Mouse (Mus musculus) right cerebral cortex, postnatal 4 days (tissue): ENCODE measurements at regions not wholly inside any gene's neighbourhood (a gene's known extent, or its start where the extent isn't known, plus 50 kb on each side); places are given as distances from the start of the nearest gene placed in this dataset.
A peak's percentile ranks its signal among the peaks of the same experiment; 100 is the strongest.

ENCODE experiments used
- DNase-seq: peaks from one replicate; pipeline ENCODE4 v3.0.0-alpha.2; 2022

DNA sequence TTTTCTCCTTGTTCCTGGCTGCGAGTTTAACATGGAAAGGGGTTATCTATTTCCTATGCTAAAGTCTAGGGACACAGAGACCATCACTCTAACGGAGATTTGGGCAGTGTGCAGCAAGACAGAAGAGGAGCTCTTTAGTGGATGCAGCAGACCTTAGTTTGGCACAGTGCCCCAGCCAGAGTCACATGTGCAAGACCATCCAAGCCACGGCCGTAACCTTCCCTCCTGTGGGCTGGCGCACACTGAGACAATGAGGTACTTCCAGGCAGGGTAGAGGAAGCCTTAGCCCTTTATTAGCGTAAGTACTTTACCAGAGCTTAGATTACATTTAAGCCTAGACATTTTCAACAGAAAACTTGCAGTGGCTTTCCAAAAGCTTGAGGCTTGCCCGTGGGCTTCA is 336.4 kb downstream of the Nuak1 start:
- no peak for DNase-seq

DNA sequence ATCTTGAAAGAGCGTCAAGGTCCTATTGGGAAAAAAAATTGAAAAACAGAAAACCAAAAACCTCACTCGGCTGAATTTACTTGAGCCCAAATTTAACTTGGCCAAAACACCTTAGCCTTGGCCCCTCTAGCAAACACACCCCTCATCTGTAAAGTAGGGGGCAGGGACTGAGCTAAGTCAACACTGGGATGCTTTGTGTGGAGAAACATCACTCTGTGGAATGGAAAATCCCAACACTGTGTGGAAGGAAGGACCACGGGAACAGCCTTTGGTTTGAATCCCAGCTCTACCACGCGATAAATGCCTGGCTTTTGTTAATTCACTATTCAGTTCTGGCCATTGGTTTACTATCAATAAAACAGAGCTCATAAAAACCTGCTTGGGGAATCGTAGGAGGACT is 335.8 kb downstream of the Nuak1 start:
- no peak for DNase-seq

DNA sequence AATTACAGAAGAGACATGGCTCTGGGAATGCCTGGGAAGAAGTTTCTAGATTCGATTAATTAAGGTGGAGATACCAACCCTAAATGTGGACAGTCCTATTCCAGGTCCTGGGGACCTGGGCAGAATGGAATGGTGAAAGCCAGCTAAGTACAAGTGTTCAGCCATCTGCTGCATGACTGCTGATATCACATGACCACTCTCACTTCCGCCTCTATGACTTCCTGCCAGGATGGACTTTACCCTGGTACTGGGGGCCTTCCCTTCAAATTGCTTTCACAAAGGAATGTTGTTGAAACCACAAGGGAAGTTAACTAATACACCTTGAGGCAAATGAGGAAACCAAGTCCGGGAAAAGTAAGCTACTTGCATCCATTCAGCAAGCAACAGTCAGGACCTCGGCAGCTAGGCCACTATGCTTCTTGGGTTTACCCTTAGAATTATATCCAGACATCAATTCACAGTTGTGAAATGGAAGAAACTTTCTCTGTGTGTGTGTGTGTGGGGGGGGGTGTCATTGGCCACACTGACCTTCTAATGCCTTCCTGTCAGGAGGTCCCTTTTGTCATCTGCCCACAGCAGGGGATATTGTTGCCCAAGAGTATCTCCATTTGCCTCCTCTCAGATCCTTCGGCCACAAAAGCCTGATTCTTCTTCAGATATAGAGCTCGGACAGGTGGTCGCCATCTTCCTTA is 330.6 kb downstream of the Nuak1 start:
- no peak for DNase-seq

DNA sequence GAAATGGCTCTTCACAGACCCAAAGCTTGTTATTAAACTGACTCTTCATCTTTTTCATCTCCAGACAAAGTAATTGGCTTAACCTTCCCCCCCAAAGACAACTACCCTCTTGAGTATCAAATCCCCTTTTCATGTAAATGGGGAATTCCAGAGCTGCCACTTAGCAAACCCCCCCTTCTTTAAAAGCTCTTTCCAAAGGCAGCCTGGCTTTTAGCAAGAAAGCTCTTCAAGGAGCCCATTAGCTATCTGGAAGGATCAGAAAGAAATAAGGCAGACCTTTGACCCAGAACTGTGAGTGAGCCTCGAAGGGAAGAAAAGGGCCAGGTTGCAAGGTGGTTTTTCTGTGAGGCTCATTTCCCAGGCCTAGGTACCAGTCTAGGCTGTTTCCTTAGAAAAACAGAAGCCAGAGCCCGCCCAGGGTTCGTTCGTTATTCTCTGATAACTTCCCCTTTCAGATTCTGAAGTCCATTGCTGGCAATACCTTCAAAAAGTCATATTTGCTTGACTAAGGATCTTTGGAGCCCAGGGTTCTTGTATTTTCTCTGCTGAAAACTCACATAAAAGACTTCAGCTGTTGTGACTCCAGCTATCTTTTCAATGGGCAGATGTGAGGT is 329.9 kb downstream of the Nuak1 start:
- no peak for DNase-seq

DNA sequence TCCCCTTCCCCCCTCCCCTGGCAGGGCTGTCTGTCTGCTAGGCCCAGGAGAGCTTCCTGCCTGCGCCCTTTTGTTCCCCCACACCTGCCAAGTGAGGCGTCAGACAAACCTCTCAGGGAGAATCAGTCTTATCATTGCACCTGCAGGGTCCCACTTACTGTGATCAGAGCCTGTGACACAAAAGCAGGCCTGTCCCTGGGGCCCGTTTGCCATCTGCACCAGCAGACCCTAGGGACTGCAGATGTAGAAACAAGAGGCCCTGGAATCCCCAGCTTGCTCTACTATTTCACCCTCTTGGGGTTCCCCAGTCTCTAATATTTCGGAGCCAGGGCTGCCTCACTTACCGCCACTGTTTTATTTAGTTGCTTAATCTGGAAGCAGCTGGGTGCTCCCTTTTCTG is 328.9 kb downstream of the Nuak1 start:
- DNase-seq, result no peak

DNA sequence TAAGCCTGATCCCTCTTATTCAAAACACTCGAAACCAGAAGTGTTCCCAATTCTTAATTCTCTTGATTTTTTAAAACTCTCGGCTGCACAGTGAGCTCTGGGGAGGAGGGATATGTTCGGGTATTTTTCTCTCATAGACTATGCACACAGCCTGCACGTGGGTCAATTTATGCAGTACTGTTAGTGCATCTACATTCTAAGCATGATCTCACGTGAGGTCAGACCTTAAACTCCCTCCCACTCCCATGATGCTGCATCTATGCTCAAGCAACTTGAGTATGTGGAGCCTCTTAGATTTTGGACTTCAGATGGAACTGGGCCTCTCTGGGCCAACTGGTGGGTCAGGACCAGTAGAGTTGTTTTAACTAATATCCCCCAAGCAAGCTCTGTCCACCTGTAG is 328.5 kb downstream of the Nuak1 start:
- no peak for DNase-seq

DNA sequence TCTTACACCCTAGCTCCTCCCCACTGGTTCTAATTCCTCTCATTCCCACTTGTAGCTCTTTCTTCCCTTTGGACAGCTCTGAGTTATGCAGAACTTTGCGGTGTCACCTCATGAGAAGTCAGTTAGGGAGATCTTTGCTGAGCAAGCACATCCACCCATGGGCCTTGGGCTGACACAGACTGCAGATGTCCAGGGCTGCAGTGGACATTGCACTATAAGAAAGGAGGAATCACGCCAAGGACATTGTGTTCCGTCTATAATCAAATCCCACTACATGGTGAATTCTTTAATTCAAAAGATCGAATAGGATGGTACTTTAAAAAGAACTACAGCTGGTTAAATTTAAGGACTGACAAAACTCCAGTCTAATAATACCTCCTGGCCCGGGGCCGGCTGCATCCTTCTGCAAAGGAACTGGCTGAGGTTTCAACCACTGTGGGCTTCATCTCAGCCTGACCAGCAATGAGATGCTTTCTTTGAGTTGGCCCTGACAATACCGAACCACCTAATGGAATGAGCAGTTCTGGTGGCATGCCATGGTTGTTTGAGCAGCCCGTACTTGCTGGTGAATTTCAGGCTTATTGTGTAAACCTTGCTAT is 320.3 kb downstream of the Nuak1 start:
- DNase-seq, result no peak

DNA sequence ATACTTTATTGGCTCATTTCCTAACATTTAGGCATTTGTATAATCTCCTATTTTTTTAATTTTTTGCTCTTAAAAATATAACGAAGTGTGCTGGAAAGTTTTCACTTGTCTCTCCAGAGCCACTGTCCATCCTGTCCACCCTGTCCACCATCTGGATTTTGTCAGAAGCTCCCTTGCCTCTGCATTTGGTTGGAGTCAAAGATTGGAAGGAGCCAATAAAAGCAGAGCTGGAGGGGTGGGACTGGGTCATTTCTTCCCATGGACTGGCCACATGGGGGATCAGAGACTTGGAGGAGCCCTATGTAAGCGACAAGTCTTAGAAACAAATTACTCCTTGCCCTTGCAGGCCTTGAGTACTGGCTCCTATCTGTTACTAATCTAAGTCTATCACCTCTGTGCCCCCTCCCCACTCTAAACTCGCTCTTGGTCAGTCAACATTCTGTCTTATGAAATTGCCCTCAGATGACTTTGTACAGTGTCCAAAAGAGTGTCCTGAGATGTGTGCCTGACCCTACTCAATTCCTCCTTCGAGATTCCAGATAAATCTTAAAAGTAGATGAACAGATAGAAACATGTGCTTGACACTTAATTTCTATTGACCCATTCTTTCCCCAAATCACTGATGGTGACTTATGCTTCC is 303.3 kb downstream of the Nuak1 start:
- no peak for DNase-seq

DNA sequence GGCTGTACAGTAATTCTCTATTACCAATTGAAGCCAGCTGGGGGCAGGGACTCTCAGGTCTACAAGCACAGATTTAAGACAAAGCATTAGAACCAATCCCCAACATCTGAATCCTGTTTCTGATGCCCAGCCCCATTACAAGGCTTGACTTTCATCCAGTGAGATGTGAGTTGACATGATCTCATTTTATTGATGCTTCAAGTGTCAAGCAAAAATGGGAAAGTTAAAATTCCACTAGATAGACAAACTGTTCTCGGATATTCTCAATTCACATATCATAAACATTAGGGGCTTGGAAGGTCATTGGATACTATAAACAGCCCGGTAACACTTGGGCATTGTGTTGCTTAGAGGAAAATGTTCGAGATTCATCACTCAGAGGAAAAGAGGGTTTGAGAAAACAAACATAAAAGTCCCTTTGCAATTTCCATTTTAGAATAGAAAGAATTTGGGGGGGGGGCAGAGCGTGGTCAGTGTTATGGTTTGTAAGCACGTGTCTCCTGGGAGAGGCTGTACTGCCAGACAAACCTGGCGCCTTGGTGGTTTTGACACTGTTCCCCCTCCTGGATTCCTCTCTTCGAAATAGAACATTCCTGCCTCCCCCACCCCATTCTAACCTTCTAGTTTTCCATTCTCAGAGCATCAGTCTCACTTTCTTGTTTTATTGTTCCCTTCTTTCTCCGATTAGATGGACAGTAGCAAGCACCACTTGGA is 297.5 kb downstream of the Nuak1 start:
- no peak for DNase-seq

DNA sequence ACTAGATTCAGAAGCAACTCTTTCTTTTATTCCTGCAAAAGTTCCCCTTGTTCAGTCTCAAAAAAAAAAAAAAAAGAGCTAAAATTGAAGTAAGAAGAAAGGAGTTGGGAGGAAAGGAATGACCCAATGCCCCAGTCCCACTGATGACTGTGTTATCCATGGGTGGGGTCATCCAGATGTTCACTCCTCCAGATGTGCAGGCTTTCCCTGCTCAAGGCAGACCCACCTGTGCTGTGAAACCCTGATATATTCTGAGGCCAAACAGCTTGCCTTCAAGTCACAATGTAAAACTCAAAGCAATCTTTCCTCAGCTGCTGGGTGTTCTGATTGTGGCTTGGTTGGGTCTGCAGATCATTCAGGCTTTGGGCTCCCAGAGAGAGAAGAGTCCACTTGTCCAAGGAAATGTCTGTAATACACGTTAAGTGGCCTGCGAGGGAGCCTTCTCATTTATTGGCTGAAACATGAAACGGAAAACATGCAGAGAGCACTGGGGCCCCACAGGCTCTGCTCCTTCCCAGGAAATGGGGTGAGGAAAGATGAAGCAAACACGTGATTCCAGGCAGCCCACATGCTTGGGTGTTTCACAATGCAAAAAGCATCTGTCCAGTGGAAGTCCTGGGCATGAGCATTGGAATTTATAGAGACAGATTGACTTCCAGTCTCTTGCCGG is 296.6 kb downstream of the Nuak1 start:
- DNase-seq, result no peak

DNA sequence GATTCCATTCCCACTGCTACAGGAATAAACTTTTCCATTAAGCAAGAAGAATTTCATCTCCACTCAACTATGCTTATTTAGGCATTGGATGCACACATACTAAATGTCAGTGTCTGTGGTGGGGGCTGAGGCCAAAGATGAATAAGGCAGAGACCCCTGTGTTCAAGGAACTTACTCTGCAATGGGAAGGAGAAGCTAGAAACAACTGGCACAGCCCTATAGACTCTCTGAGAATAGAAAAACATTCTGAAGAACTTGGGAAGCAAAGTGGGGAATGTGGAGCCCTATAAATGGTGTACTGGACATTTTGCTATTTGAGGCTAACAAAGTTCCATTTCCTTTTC is 296.1 kb downstream of the Nuak1 start:
- no peak for DNase-seq

DNA sequence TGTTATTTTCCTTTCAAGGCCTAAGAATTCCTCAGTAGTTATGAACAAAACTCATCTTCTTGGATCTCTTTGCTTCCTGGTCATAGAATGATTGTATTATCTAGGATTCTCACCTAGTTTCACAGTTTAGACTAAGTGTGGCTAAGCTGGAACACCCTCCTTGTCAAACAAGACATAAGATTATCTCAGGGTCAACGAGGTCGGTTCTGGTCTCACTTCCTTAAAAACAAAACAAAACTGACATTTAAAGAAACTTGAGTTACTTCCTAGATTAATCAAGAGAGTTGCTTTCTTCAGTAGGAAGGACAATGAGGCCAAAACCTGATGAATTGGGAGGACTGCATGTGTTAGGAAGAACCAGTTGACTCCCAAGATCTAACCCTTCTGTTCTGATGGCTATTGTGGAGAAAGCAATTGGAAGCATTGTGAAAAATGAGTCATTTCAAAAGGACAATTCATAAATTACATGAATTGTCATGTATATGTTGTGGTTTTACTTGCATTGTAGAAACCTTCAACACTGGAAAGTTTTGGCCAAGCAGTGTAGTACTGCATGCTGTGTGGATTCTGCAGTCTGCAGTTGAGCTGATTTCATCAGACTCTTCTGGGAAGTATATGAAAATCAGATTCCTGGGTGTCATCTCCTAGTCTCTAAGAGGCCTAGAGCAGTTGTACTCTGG is 293.0 kb downstream of the Nuak1 start:
- no peak for DNase-seq

DNA sequence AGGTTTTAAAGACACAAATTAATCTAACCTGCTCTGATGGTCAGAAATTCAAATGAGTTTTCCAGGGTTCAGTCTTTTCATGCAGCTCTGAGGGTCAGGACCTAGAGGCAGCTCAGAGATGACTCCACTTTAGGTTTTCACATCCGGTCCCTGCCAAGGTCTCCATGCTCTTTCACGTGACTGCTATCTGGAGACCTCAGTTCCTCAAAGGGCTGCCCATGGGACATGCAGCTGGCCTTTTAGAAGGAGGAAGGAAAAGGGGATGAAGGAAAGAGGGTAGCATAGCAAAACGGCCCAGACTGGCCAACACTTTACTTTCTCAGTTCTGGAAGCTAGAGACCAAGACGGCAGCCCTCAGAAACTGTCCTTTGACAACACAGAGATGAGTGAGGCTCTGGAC is 276.6 kb downstream of the Nuak1 start:
- DNase-seq, result no peak

DNA sequence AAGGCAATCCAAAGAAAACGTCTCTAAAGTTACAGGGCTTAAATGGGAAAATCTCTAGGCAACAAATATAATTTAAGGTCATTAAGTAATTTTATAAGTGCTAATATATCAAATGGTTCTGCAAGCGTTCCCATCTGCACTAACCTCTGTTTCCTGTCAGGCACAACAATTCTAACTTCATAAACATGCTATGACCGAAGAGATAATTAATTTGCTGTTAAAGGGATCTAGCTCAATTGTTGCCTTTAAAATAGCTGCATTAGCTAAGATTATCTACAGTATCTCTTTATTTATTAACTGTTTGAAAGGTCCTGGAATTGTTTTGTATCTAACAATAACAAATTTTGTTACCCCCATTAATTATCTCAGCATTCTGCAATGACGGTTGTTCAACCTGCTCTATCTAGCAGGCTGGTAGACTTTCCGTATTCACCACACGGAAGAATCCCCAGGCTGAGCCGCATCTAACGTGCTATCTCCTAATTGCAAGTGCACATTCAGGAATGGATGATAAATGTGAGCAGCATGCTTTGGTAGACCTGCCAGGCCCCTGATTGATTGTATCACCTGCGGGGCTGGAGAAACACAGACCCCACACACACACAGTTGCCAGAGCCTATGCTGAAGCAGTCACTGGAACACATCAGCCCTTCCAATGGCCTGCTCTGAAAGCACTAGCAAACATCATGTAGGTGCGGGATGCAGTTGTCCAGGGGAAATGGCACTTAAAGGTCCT is 274.4 kb downstream of the Nuak1 start:
- no peak for DNase-seq

DNA sequence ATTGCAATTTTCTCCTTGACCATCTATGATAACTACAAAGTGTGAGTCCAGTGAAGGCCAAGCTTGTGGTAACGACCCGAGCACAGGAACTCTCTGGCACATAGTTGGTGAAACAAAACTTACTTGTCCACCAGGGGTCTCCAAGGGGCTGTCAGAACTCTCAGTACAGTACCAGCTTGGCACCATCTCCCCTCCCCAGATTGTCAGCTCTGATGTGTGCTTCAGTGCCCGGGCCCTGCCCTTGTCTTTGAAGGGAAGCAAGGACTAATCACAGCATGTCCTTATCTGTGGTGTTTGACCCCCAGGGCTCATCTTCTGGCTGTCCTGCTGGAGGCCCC is 273.9 kb downstream of the Nuak1 start:
- peak; percentile 45 for DNase-seq

DNA sequence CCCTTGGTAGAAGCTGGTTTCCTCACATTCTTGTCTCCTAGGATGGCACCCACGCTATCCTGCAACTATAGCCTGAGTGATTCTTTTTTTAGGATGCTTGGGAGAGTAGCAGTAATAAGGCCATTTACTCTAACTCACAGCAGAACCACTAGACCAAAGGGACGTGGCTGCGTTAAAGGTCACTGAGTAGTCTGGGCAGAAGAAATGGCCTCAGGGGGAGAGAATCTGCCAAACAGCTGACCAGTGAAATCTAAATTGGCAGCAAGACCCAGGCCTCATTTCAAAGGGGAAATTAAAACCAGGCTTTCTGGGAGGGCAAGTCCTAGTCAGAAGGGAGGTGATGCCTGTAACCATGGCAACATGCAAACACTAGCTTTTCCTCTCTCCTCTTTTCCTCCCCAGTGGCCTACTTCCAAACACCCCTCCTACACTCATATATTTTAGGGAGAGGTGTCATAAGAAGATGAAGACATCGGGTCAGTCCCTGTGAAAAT is 267.5 kb downstream of the Nuak1 start:
- DNase-seq, result peak; percentile 5

DNA sequence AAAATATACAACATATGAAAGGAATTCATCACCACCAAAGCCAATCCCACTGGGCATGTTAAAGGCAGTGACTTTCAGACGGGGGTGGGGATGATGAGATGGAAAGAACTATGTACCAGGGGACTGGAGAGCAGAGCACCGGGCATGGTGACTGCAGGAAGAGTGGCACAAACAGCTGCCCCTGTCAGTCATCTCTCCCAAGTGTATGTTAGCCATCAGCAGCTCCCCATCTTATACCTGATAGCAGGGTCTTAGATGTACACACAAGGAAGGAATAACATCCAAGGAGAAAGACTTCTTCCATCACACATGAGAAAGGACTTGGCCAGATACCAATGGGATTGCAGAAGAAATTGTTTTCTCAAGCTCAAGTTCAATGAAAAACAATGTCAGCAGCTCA is 257.2 kb downstream of the Nuak1 start:
- no peak for DNase-seq

DNA sequence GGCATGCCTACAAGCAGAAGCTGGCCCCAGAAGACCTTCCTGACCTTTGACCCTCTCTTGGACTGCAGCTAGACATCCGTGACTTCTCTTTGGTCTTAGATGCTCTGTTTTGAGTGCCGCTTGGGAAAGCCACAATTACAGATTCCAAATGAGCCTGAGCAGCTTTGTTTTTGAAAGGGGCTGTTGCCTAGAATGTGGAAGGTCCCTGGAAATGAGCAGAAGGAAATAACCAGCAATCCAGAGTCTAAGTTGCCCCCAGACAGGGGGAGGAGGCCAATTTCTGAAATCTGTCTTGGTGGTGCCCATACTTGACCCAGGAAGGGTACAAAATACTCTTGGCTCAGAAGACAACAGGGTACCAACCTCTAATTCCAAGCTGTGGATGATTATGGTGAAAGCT is 253.9 kb downstream of the Nuak1 start:
- no peak for DNase-seq

DNA sequence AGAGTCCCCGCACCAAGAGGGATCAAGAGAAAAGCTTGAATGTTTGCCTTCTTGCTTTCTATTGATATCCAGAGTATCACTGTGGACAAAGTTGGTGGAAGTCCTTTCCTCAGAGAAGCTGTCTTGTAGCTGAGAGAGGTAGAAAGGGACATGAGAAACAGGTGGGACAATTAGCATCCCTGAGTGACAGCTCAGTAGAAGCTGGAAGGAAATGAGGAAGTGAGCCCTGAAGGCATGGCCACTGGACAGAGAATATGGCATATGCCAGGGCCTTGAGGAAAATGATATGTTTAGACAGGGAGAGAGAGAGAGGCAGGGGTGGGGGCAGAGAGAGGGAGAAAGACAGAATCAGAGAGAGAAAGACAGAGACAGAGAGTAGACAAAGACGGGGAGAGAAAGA is 241.4 kb downstream of the Nuak1 start:
- no peak for DNase-seq

DNA sequence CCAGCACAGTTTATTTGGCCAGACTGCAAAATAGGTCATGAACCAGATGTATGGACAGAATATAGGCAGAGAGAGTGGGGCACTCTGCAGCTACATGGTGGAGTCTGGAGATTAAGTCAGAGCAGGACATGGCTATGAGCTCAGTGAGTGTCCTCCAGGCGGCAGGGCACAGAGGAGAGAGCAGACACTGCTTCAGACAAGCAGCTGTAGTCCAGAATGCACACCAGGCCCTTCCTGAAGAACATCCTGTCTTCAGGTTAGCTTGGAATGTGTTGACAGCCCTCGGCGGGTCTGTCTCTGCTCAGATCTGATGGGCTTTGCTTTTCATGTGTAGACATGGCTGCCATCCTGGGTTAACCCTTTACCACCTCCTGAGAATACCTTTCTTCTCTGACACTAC is 238.6 kb downstream of the Nuak1 start:
- DNase-seq, result no peak

DNA sequence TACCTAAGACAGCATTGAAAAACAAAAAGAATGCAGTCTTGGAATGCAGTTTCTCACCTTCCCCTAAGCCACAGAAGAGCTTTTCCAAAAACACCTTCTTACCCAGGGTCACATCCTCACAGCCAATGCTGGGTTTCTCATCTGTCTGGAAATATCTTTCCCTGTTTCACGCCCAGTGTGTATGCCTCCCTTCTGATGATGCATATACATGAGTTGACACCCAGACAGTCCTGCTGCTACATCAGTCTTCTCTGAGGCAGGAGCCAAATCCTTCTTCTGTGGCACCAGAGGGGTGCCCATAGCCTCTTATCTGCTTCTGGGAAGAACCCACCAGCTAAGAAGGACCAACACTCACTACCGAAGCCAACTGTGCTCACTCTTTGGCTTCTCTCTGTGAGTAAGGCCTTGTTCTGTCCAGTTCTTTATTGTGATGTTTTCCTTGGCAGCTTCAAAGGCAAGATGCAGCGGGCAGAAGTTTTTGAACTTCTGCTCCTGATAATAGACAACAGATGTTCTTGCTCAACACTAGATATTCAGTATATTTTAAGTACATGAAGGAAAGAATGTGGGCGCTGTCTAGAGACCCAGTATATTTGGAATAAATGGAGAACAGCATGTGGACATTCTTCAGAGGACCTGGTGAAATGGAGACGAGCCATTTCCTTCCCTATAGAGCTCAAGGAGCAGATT is 228.2 kb downstream of the Nuak1 start:
- no peak for DNase-seq
